Mouse (Mus musculus) liver, adult (tissue): ENCODE data around the gene Ypel4.

Experiments used
- GATA4 ChIP-seq: IDR thresholded peaks from 2 replicates; pipeline ENCODE4 v1.6.1; 2014; ENCODE audit warnings: mild to moderate bottlenecking, low read length; ENCODE audit not compliant: insufficient replicate concordance

Ypel4 gene

GRCm38 (mm10) chr2:84741841-84742450 is 8.1 kb downstream of the Ypel4 start:
- TF ChIP-seq GATA4, result peak; percentile 6; the same call in 1 of the 2 replicates

GRCm38 (mm10) chr2:84742451-84743283 is 8.8 kb downstream of the Ypel4 start:
- TF ChIP-seq GATA4, result no peak

GRCm38 (mm10) chr2:84743561-84743960 is 9.7 kb downstream of the Ypel4 start, which contains the start of gene Gm19426:
Gene Gm19426 (minus strand): TSS chr2:84743655.
- no peak for TF ChIP-seq GATA4

- TF ChIP-seq GATA4, result no peak
Observed at GRCm38 (mm10) chr2:84744126-84744525, 10.3 kb downstream of the Ypel4 start.

GRCm38 (mm10) chr2:84750115-84750514 is 16.3 kb downstream of the Ypel4 start:
- TF ChIP-seq GATA4, result no peak

- TF ChIP-seq GATA4, result 0 out of 2 replicates have a peak, but pooled peaks have one; percentile 25
Observed at GRCm38 (mm10) chr2:84756245-84756644, 22.4 kb downstream of the Ypel4 start.

- no peak for TF ChIP-seq GATA4
Observed at GRCm38 (mm10) chr2:84757026-84757682, 23.3 kb downstream of the Ypel4 start.

GRCm38 (mm10) chr2:84758542-84759127 is 24.8 kb downstream of the Ypel4 start:
- TF ChIP-seq GATA4, result no peak

GRCm38 (mm10) chr2:84760777-84761176 is 26.9 kb downstream of the Ypel4 start:
- no peak for TF ChIP-seq GATA4

GRCm38 (mm10) chr2:84761309-84761708 is 27.5 kb downstream of the Ypel4 start:
- TF ChIP-seq GATA4, result no peak

GRCm38 (mm10) chr2:84761840-84762239 is 28.0 kb downstream of the Ypel4 start:
- TF ChIP-seq GATA4, result no peak

- TF ChIP-seq GATA4, result no peak
Observed at GRCm38 (mm10) chr2:84762295-84762694, 28.4 kb downstream of the Ypel4 start.

- no peak for TF ChIP-seq GATA4
Observed at GRCm38 (mm10) chr2:84762818-84763217, 29.0 kb downstream of the Ypel4 start.

GRCm38 (mm10) chr2:84770501-84770900 is 36.6 kb downstream of the Ypel4 start:
- TF ChIP-seq GATA4, result no peak

- TF ChIP-seq GATA4, result no peak
Observed at GRCm38 (mm10) chr2:84772454-84772853, 38.6 kb downstream of the Ypel4 start.
